Mouse (Mus musculus): ENCODE data around the gene Reln.

DNA sequence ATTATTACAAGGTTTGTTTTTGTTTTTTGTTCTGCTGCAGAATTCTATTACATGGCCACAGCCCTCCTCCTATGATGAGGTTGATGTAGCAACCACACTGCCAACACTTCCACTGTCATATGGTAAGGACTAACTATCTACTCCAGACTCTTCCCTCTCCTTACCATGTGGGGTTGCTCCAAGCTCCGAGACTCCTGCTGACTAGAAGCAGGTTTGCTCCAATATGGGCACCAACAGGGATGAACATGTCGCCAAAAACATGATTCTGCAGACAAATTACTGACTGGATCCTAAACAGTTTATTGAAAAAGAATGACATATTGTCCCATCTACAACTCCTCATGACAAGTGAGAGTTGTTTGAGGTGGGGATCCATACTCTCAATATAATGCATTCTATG lies 28.5 kb downstream of the Reln start:
- no peak for TF ChIP-seq CTCF (IDR thresholded peaks at IDR 0.05; ENCODE audit: borderline replicate concordance, control insufficient read depth, extremely low read depth, insufficient read depth, low read length, poor library complexity)
- TF ChIP-seq POLR2A (IDR thresholded peaks at IDR 0.05; ENCODE audit: control insufficient read depth, extremely low read depth, insufficient read depth, low read length, poor library complexity) = no peak

All from thymus, adult 2 months (tissue).